Mouse (Mus musculus) effector memory CD4-positive, alpha-beta T cell, adult 5 months (primary cell): ENCODE data around the gene Capza3. TPM values are rescaled to one million over a fixed set of nuclear protein-coding genes. Genes with fewer than 3 reads are reported as not detected.

Experiments used
- polyA plus RNA-seq: library from polyadenylated mRNA; unstranded; fragments of 100-300 nt; shearing (Covaris generic); gene quantifications from one replicate; pipeline ENCODE4 v1.2.1, GENCODE M21; 2017

Gene Capza3
- not detected for polyA plus RNA-seq

GRCm38 (mm10) chr6:140040952-140041351, at the start of gene Capza3:
Gene Capza3, plus strand, starts transcription at chr6:140041252.

DNA sequence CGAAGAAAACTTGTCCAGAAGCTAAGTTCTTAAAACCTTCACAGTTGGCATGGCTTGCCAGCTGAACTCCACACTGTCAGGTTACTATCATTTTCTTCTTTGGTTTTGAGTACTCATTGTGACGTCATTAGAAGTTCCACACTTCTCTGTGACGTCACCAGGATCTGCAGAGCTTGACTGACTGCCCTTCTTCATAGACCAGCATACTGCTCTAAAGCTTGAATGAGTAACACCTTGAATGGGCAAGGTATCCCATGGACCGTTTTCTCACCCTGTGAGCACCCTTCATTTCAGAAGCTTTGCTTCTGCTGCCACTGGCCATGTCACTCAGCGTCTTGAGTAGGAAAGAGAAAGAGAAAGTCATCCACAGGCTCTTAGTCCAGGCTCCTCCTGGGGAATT, 305 bp downstream of the Capza3 start, which contains the start of gene Plcz1:
Gene Plcz1, minus strand, starts transcription at position 101 of the 400 bp plus-strand sequence.

Other genes with a start within 250 kb of the Capza3 start
- gene Plcz1, start 205 bp downstream of the Capza3 start, polyA plus RNA-seq = not detected